Mouse (Mus musculus): Measurements from ENCODE around the gene Coro6.

GRCm38 (mm10) chr11:77440081-77440480, 22.1 kb upstream of the Coro6 start:
- TF ChIP-seq EP300 (IDR thresholded peaks at IDR 0.05; ENCODE audit: low read depth) (no peak), CTCF (IDR thresholded peaks at IDR 0.05; ENCODE audit: low read depth) (no peak)
